Mouse (Mus musculus): ENCODE data around the gene Qser1. TPM values are rescaled to one million over a fixed set of nuclear protein-coding genes. Genes with fewer than 3 reads are reported as not detected.

Gene Qser1
- polyA plus RNA-seq, 1 experiment: 32.2 TPM

DNA sequence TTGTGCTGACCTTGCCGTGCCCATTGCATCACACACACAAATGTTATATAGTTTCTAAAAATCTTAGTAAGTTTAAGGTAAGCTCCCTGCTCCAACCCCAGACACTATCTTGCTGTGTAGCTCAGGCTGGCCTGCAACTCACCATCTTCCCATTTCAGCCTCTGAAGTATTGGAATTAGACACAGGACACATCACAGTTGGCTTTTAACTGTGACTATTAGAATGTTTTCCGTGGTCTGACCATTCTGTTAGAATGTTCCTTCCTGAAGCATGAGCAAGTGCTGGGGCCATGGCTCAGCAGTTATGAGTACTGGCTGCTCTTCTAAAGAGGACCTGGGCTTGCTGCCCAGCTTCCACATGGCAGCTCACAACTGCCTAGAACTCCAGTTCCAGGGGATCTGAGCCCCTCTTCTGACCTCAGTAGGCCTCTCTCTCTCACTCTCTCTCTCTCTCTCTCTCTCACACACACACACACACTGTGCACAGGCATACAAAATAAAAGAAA is 99.3 kb downstream of the Qser1 start:
- no peak overlapping the region for H3K4me3 ChIP-seq (ENCODE audit: insufficient read depth, low read length)
- peak overlapping the region; percentile 44; the same call in 1 of the 2 replicates for H3K27ac ChIP-seq (ENCODE audit: insufficient read depth, low read length)
- TF ChIP-seq POLR2A (IDR thresholded peaks at IDR 0.05; ENCODE audit: low read depth, low read length): no peak
- no peak for TF ChIP-seq CTCF (IDR thresholded peaks at IDR 0.05; ENCODE audit: borderline replicate concordance, insufficient read depth, low read length)

DNA sequence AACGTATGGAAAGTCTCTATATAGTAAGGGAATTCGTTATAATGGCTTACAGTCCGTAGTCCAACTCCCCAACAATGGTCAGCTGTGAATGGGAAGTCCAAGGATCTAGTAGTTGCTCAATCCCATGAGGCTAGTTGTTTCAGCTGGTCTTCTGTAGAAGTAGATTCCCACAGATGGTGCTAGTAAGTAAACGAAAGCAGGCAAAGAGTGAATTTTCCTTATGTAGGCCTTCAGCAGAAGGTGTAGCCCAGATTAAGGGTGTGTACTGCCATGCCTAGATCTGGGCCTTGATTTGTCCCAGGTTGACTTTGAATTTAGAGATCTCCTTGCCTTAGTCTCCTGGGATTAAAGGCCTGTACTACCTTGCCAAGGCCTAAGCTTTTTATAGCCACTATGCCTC is 100.3 kb downstream of the Qser1 start, which contains the start of gene Pin1rt1:
Gene Pin1rt1, minus strand, starts transcription at position 101 of the 400 bp plus-strand sequence.
- no peak within 1 kb of the TSS for H3K27ac ChIP-seq (ENCODE audit: insufficient read depth, low read length)
- no peaks in the 10 kb centered on the region for H3K4me1 ChIP-seq (ENCODE audit: control insufficient read depth, insufficient read depth, low read length)
- TF ChIP-seq CTCF (IDR thresholded peaks at IDR 0.05; ENCODE audit: borderline replicate concordance, insufficient read depth, low read length) (no peak), POLR2A (IDR thresholded peaks at IDR 0.05; ENCODE audit: low read depth, low read length) (no peak)
- no peak within 1 kb of the TSS for H3K4me3 ChIP-seq (ENCODE audit: insufficient read depth, low read length)

More for the DNA sequence above, 99.3 kb downstream of the Qser1 start:
- H3K4me1 ChIP-seq (ENCODE audit: control insufficient read depth, insufficient read depth, low read length): no peaks in the 10 kb centered on the region

DNA sequence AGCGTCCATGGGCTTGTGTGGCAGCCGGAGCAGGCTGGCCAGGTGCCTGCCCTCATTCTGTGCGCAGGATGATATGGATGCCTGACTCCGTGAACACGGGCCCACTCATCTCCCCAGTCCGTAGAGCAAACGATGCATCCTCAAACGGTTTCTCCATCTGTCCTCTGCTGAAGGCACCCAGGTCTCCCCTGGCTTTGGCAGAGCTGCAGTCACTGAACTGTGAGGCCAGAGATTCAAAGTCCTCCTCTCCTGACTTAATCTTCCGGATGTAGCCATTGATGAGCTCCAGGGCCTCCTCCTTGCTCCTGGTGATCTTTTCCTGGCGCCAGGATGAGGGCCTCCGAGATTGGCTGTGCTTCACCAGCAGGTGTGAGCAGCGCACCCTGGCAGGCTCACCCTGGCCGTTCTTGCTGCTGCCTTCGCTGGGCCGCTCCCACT is 102.3 kb downstream of the Qser1 start:
- no peak overlapping the region for H3K27ac ChIP-seq (ENCODE audit: insufficient read depth, low read length)
- TF ChIP-seq POLR2A (IDR thresholded peaks at IDR 0.05; ENCODE audit: low read depth, low read length): no peak
- no peak for TF ChIP-seq CTCF (IDR thresholded peaks at IDR 0.05; ENCODE audit: borderline replicate concordance, insufficient read depth, low read length)
- H3K4me1 ChIP-seq (ENCODE audit: control insufficient read depth, insufficient read depth, low read length): no peaks in the 10 kb centered on the region
- no peak overlapping the region for H3K4me3 ChIP-seq (ENCODE audit: insufficient read depth, low read length)

DNA sequence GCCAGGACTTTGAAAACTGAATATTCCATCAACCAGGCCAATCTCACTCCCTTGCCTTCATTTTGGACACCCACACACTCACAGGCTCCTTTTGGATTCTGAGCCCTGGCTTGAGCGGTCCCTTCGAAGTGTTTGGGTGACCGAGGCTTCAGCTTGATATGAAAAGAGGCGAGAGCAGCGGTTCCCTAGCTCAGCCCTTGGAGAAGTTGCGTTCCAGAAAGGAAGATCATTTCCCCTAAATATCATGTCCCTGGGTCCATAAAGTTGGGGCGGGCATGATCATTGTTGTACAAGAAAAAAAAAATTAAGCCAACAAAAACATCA is 104.1 kb downstream of the Qser1 start:
- Histone ChIP-seq H3K27ac (ENCODE audit: insufficient read depth, low read length) (0 out of 2 replicates have a peak overlapping the region, but pooled peaks have one; percentile 13), H3K4me1 (ENCODE audit: control insufficient read depth, insufficient read depth, low read length) (no peaks in the 10 kb centered on the region), H3K4me3 (ENCODE audit: insufficient read depth, low read length) (peak overlapping the region; percentile 49)
- no peak for TF ChIP-seq POLR2A (IDR thresholded peaks at IDR 0.05; ENCODE audit: low read depth, low read length)

DNA sequence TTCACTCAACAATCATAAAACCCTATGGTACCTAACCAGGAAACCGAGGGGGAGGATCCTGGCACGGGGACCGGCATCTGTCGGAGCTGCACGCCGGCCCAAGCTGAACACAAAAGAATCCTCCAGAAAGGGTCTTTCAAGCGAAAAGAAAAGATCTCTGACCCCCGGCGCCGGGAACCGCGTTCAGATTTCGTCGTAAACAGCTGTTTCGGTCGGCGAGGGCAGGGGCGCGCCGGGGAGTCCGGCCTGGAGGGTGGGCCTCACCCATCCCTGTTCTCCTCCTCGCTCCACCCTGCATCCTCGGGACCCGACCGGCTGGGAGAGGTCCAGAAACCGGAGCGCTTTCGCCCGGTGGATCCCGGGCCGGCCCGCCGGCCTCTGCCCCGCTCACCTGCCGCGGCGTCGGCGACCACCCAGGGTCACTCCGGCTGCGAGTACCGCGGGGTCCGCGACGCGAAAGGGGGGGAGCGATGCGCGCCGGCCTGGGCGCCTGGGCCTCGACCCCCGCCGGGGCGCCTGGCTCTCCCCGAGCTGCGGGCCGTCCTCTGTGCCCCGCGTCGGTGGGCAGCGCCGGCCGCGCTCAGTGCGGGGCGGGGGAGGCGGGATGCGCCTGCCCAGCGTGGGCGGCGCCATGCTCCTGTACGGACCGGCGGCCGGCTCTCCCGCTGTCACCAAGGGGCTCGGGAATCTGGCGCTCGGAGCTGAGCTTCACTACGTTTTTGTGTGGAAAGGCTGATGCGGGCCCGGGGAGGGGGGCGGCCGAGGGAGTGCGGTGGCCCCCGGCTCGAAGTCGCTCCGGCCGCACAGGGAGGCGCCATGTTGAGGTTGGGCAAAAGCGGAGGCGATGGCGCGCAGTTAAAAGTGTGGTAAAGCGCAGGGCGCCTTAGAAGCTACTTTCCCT is 104.7 kb downstream of the Qser1 start, which contains the start of gene Tcp11l1:
Gene Tcp11l1, minus strand, starts transcription at position 585 of the 901 bp plus-strand sequence.
- H3K27ac ChIP-seq (ENCODE audit: insufficient read depth, low read length): peak within 1 kb of the TSS; percentile 13; the same call in 1 of the 2 replicates
- peak within 1 kb of the TSS; percentile 49 for H3K4me3 ChIP-seq (ENCODE audit: insufficient read depth, low read length)
- H3K4me1 ChIP-seq (ENCODE audit: control insufficient read depth, insufficient read depth, low read length): no peaks in the 10 kb centered on the region
- TF ChIP-seq CTCF (IDR thresholded peaks at IDR 0.05; ENCODE audit: borderline replicate concordance, insufficient read depth, low read length): no peak
- peak; percentile 15 for TF ChIP-seq POLR2A (IDR thresholded peaks at IDR 0.05; ENCODE audit: low read depth, low read length)

DNA sequence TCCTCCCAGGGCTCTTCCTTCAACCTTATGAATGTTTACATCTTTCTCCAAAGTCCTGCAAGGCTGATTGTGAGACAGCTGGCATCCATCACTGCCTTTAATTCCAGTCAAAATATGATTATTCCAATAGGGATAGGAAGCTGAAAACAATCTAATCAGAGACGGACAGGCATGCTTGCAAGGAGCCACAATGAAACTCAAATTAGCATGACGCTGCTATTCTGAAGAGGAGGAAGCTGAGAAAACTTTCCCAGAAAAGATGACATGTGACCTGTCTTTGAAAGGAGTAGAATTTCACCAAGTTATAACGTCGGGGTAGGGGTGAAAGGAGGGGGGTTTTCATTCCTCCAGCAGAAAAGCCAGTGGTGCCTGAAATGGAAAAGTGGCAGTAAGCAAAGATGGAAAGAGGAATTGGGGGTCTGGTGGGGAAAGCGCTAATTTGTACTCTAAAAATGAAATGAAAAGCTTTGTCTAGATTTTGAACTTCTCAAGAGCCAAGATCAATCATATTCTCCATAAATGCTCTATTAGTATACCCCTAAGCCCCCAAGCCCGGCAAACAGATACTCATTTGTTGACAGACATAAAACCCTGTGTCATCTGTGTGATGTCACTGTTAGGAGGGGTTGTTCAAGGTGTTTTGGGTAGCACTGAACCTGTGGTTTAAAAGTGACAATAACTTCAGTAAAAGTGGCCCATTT is 105.7 kb downstream of the Qser1 start:
- no peak overlapping the region for H3K27ac ChIP-seq (ENCODE audit: insufficient read depth, low read length)
- peak overlapping the region; percentile 49 for H3K4me3 ChIP-seq (ENCODE audit: insufficient read depth, low read length)
- no peak for TF ChIP-seq CTCF (IDR thresholded peaks at IDR 0.05; ENCODE audit: borderline replicate concordance, insufficient read depth, low read length)
- no peak for TF ChIP-seq POLR2A (IDR thresholded peaks at IDR 0.05; ENCODE audit: low read depth, low read length)
- peaks cover under 1% of the 10 kb centered on the region; the same call in 1 of the 2 replicates for H3K4me1 ChIP-seq (ENCODE audit: control insufficient read depth, insufficient read depth, low read length)

DNA sequence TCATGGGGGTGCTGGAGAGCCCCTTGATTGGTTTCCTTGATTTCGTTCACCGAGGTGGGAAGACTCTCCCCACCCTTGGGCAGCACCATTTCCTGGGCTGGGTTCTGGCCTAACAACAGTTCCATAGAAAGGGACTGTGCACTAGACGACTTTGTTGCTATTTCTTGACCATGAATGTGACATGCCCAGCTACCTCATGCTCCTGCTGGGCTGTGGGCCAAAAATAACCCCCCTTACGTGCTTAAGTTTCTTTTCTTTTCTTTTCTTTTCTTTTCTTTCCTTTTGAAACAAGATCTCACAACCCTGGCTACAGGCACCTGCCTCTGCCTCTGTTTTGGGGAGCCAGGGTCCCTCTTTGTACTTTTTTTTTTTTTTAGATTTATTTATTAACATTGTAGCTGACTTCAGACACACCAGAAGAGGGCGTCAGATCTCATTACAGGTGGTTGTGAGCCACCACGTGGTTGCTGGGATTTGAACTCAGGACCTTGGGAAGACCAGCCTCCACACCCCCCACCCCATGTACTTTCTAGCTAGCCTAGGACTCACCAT is 106.7 kb downstream of the Qser1 start:
- H3K4me1 ChIP-seq (ENCODE audit: control insufficient read depth, insufficient read depth, low read length): peaks cover 8% of the 10 kb centered on the region
- no peak overlapping the region for H3K4me3 ChIP-seq (ENCODE audit: insufficient read depth, low read length)
- TF ChIP-seq POLR2A (IDR thresholded peaks at IDR 0.05; ENCODE audit: low read depth, low read length): no peak
- no peak for TF ChIP-seq CTCF (IDR thresholded peaks at IDR 0.05; ENCODE audit: borderline replicate concordance, insufficient read depth, low read length)
- no peak overlapping the region for H3K27ac ChIP-seq (ENCODE audit: insufficient read depth, low read length)

Other genes starting within 250 kb of the Qser1 start
- gene Cstf3, start 226.2 kb downstream of the Qser1 start, polyA plus RNA-seq (2011; ENCODE audit: insufficient read length, low read depth, missing spikeins): 46.7 and 51.1 TPM in 2 replicates
- gene Tcp11l1, start 104.6 kb downstream of the Qser1 start, polyA plus RNA-seq (2011; ENCODE audit: insufficient read length, low read depth, missing spikeins): 22.0 and 29.8 TPM in 2 replicates
- gene Pin1rt1, start 100.4 kb downstream of the Qser1 start, polyA plus RNA-seq (2011; ENCODE audit: insufficient read length, low read depth, missing spikeins): not detected in 2 replicates
- gene Depdc7, start 73.9 kb downstream of the Qser1 start, polyA plus RNA-seq (2011; ENCODE audit: insufficient read length, low read depth, missing spikeins): 2.8 and 3.1 TPM in 2 replicates
- 10.2 and 18.5 TPM in 2 replicates for gene Prrg4, start 33.1 kb upstream of the Qser1 start, polyA plus RNA-seq (2011; ENCODE audit: insufficient read length, low read depth, missing spikeins)
- gene Ccdc73, start 51.0 kb upstream of the Qser1 start, polyA plus RNA-seq (2011; ENCODE audit: insufficient read length, low read depth, missing spikeins): 6.7 and 9.1 TPM in 2 replicates
- gene Eif3m, start 200.3 kb upstream of the Qser1 start, polyA plus RNA-seq (2011; ENCODE audit: insufficient read length, low read depth, missing spikeins): 209 and 215 TPM in 2 replicates